Mouse (Mus musculus): ENCODE data around the gene Tomm40.

DNA sequence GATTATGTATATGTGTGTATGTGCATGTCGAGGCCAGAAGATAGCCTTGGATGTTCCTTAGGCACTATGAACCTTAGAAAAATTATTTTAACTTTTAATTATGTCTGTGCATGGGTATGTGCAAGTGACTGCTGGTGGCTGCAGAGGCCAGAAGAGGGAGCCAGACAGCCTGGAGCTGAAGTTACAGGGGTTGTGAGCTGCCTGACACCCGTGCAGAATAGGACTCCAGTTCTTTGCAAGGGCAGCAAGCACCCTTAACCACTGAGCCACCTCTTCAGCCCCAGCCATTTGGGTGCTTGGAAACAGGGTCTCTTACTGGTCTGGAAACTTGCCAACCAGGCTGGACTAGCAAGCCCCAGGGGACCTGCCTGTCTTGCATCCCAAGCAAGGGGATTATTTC lies 39.8 kb upstream of the Tomm40 start:
- TF ChIP-seq GATA1 (IDR thresholded peaks at IDR 0.05; ENCODE audit: low read length) (no peak), TAL1 (IDR thresholded peaks at IDR 0.05; ENCODE audit: low read length) (no peak)

Data from erythroblast, embryonic 14.5 days (primary cell).